Mouse (Mus musculus) brain, embryonic 18.5 days (tissue): ENCODE results near the gene Upf2.

Source experiments
- DNase-seq: peaks from one replicate; pipeline ENCODE4 v3.0.0-alpha.2; 2012; ENCODE audit warnings: low read depth, low spot score

Gene Upf2

GRCm38 (mm10) chr2:5950766-5951595 lies at the start of gene Upf2:
Gene Upf2 (plus strand): TSS chr2:5951469.
- DNase-seq = peak; percentile 95

DNA sequence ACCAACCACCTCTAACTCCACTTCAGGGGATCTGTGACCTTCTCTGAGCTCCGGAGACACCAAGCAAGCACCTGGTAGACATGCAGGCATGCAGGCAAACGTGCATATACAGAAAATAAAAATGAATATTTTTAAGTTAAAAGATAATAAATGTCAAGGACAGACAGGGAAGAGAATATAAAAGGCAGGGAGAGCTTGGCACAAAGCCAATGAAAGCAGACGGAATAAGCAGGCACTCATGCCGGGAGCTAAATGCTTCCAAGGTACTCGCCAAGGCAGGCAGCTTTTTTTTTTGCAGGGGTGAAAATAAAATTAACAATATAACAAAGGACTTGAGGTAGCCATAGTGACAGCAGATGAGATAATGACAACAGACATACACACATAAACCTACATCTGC lies 45.2 kb upstream of the Upf2 start:
- peak; percentile 40 for DNase-seq

- DNase-seq = no peak
These were observed 44.6 kb upstream of the Upf2 start for GRCm38 (mm10) chr2:5906625-5907024.

- no peak for DNase-seq
These were observed 39.8 kb upstream of the Upf2 start for GRCm38 (mm10) chr2:5911282-5911965.

- no peak for DNase-seq
These were observed 28.4 kb upstream of the Upf2 start for GRCm38 (mm10) chr2:5922823-5923222.

GRCm38 (mm10) chr2:5923786-5924185 lies 27.5 kb upstream of the Upf2 start:
- no peak for DNase-seq

DNA sequence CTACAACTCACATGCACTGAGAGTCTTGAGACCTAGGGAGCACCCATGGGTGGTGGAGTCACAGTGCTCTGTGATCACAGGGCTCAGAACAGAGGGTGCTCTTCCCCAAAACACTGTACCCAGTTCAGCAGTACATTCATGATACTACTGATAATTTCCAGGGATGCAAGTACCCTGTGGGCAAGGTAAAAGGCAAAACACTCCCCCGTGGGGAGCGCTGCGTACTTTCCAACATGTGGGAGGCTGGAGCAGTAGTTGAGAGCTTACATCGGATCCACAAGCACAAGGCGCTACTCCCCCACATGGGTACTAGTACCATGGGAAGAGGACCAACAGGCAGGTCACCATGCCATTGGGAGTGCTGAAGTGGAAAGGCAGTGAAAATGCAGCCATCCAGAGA lies 23.8 kb upstream of the Upf2 start:
- no peak for DNase-seq

GRCm38 (mm10) chr2:5929793-5930192 lies 21.5 kb upstream of the Upf2 start:
- no peak for DNase-seq

DNA sequence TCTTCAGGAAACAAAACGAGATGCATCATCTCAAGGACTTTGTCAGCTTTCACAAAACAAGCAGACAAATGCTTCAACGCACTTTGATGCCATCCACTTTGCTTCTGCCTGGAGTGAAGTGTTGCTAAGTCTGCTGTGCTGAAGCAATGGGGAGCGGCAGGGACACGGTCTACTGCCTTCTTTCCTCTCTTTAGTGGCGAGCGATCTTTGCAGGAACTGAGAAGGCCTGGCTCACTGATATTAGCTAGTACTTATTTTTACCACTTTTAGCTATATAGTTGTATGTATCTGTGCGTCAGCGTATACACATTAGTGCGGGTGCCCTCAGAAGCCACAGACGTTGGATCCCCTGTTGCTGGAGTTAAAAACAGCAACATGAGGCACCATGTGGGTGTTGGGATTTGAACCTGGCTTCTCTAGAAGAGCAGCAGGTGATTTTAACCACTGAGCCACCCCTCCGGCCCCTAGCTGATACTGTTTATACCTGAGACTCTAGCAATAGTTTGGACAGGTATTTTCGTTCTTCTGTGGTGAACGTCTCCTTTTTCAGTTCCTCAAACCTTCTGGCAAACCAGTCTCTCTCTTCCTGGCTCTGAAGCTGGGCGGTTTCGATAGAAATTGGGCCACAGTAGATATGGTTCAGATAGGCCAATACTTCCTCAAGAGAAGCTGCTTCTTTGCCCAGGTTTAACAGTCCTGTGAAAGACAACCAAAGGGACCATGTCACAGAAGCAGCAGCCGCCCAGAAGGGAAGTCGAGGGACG lies 20.8 kb upstream of the Upf2 start:
- no peak for DNase-seq

- no peak for DNase-seq
These were observed 19.3 kb upstream of the Upf2 start for GRCm38 (mm10) chr2:5931938-5932337.

DNA sequence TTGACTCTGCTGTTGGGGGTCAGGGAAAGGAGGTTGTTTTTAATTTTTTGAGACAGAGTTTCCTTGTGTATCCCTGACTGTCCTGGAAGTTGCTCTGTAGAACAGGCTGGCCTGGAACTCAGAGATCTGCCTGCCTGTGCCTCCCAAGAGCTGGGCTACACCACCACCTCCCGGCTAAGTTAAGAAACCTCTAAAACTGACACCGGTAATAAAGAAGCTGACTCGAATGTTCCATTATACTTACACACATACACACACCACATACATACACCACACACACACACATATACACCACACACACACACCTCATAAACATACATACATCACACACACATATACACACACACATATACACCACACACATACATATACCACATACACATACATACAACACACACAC lies 16.3 kb upstream of the Upf2 start:
- no peak for DNase-seq

DNA sequence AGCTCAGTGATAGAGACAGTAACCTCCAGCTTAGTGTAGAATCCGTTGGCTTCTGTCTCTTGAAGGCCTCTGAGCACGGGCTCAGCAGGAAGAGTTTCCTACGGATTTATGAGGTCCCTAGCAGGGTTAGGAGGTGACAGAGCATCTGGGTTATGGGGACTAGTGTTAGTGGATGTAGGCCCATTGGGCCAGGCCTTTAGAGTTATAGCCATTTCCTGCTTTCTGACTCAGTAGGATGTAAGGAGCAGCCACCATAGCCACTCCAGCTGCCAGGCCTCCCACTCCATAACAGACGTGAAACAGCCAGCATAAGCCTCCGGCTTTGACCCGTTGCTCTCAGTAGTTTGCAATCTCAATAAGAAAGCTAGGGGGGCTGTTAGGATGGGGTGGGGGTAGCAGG lies 15.2 kb upstream of the Upf2 start:
- DNase-seq = no peak

GRCm38 (mm10) chr2:5936550-5936949 lies 14.7 kb upstream of the Upf2 start:
- DNase-seq = no peak

- no peak for DNase-seq
These were observed 11.9 kb upstream of the Upf2 start for GRCm38 (mm10) chr2:5939319-5939718.

DNA sequence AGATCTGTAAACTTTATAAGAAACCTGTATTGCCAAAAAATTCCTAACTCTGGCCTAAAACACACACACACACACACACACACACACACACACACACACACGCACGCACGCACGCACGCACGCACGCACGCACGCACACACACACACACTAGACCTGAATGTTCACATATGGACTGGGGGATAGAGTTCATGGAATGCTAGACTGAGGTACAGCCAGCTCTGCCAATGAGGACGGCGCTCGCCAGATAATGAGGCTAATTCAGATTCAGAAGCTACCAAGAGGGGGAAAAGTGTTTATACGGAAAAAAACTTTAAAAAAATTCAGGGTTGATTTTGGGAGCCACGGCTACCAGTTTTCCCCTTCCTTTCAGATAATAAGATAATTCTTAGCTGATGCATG lies 11.4 kb upstream of the Upf2 start:
- no peak for DNase-seq

DNA sequence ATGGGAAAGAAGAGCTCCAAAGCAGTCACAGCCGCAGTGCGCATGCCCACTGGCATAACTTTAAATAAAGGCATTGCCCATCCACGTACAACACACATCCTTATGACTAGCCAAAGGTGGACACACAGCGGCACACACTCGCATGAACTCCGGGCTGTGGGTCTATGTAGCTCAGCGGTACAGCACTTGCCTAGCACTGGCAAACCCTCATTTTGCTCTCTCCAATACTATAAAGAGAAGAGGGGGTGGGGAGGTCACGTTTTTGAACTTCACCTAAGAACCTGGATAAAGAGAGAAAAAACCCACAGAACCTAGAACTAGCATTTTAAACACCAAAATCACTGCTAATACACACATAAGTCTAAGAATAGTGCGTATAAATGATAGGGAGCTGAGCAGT lies 10.3 kb upstream of the Upf2 start:
- DNase-seq = no peak

- no peak for DNase-seq
These were observed 9.3 kb upstream of the Upf2 start for GRCm38 (mm10) chr2:5941861-5942415.

DNA sequence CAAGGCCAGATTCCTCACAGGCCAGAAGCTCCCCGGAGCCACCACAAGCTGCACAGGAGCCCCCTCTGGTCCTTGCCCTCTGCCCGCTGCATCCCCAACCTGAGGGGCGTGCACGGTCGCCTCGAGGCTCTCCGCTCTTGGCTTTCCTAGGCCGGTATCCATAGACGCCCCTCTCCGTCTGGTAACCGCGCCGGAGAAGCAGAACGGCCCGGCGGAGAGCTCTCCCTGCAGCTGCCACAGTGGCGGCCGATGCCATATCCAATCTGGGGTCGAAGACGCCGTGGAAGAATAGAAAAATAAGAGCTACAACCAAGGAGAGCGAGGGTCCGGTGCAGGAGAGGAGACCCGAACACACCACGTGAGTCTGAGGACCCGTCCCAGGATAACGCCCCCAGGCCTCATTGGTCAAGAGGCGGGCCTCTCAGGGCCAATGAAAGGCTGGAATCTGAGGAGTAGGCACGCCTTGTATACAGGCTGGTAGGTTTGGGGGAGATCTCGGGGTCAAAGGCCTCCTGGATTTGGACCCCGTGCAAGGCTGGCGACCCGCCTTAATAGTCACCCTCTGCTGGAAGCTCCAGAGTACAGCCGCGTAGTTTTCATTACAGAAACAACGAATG lies 8.7 kb upstream of the Upf2 start, which contains the start of gene Dhtkd1:
Gene Dhtkd1 (minus strand): TSS at position 377 of the 617 bp plus-strand sequence.
- DNase-seq = peak; percentile 59

DNA sequence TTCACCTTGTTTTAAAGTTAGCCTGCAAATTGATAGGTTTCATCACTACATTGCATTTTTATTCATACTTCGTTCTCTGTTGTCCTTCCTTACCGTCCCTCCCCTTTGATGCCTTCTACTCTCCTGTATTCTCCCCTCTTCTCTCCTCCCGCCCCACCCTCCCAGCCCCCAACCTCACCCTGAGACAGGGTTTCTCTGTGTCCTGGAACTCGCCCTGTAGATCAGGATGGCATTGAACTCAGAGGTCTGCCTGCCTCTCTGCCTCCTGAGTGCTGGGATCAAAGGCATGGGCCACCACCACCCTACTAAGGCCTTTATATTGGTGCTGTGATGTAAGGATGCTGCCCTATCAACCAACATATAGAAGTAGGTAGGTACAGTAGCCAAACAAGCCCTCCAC lies 8.2 kb upstream of the Upf2 start:
- DNase-seq = no peak

GRCm38 (mm10) chr2:5945629-5946028 lies 5.6 kb upstream of the Upf2 start:
- DNase-seq = no peak

- no peak for DNase-seq
These were observed 4.4 kb upstream of the Upf2 start for GRCm38 (mm10) chr2:5946876-5947275.

GRCm38 (mm10) chr2:5948964-5949363 lies 2.3 kb upstream of the Upf2 start:
- no peak for DNase-seq
